Mouse (Mus musculus): Measurements from ENCODE around the gene Sbno2. TPM values are rescaled to one million over a fixed set of nuclear protein-coding genes. Genes with fewer than 3 reads are reported as not detected.

The Sbno2 gene
- total and polyA plus RNA-seq, 3 experiments = 9.7 to 24.2 (median 22.6) TPM

- DNase-seq (ENCODE audit: extremely low read depth) = no peak
- H3K9ac ChIP-seq (ENCODE audit: insufficient read depth, low read depth) = no peak overlapping the region
- no peak overlapping the region for H3K4me2 ChIP-seq (ENCODE audit: insufficient read depth, low read depth, poor library complexity, severe bottlenecking)
- no peak overlapping the region for H3K27ac ChIP-seq (ENCODE audit: insufficient read depth, low read depth)
- H3K27me3 ChIP-seq (replicated peaks) = no peaks in the 10 kb centered on the region
- H3K36me3 ChIP-seq (replicated peaks in 1 of 2; ENCODE audit: control insufficient read depth in 1 of 2, insufficient read depth in 1 of 2, low read length in 1 of 2) = peaks cover 9 to 72% of the 10 kb centered on the region in 2 experiments
- in situ Hi-C loops (cut with MboI; ENCODE audit: low pct_ligation_motif_present, low pct_unique_long_range_greater_than_20kb, low sequenced_read_pairs) (no loop called here), dilution Hi-C loops (cut with MboI; ENCODE audit: extremely low pct_ligation_motif_present, extremely low pct_unique_long_range_greater_than_20kb, low sequenced_read_pairs) (no loop called here)
- TF ChIP-seq PAX5 (IDR thresholded peaks at IDR 0.05; ENCODE audit: low read length) = no peak
- no peak overlapping the region for H3K4me3 ChIP-seq (replicated peaks in 1 of 3; ENCODE audit: low read depth in 2 of 3, low read length in 2 of 3, poor library complexity in 1 of 3)
- peaks cover 19 to 56% of the 10 kb centered on the region in 2 experiments for H3K4me1 ChIP-seq (ENCODE audit: control insufficient read depth in 1 of 2, insufficient read depth in 2 of 2)
- H3K9me3 ChIP-seq (replicated peaks; ENCODE audit: low read length) = no peaks in the 10 kb centered on the region
- H3K79me2 ChIP-seq (replicated peaks; ENCODE audit: control insufficient read depth, extremely low read depth, insufficient read depth, poor library complexity, severe bottlenecking) = peaks cover 42% of the 10 kb centered on the region
Measured at GRCm38 (mm10) chr10:80097275-80097674, 8.1 kb downstream of the Sbno2 start.

- H3K27me3 ChIP-seq (replicated peaks) = no peaks in the 10 kb centered on the region
- TF ChIP-seq HCFC1 (IDR thresholded peaks at IDR 0.05; ENCODE audit: low read depth, low read length) (no peak), RCOR1 (conservative IDR thresholded peaks at IDR 0.05; ENCODE audit: low read depth, low read length) (no peak), ZC3H11A (IDR thresholded peaks at IDR 0.05; ENCODE audit: low read depth, low read length) (no peak)
- DNase-seq (ENCODE audit: extremely low read depth) = no peak
- peaks cover 25% of the 10 kb centered on the region for H3K79me2 ChIP-seq (replicated peaks; ENCODE audit: control insufficient read depth, extremely low read depth, insufficient read depth, poor library complexity, severe bottlenecking)
- H3K4me3 ChIP-seq (replicated peaks in 1 of 3; ENCODE audit: low read depth in 2 of 3, low read length in 2 of 3, poor library complexity in 1 of 3) = no peak overlapping the region
- dilution Hi-C loops (cut with MboI; ENCODE audit: extremely low pct_ligation_motif_present, extremely low pct_unique_long_range_greater_than_20kb, low sequenced_read_pairs) = no loop called here
- peaks cover 15 to 43% of the 10 kb centered on the region in 2 experiments for H3K4me1 ChIP-seq (ENCODE audit: control insufficient read depth in 1 of 2, insufficient read depth in 2 of 2)
- no peak overlapping the region for H3K4me2 ChIP-seq (ENCODE audit: insufficient read depth, low read depth, poor library complexity, severe bottlenecking)
- no peak overlapping the region for H3K27ac ChIP-seq (ENCODE audit: insufficient read depth, low read depth)
- in situ Hi-C loops (cut with MboI; ENCODE audit: low pct_ligation_motif_present, low pct_unique_long_range_greater_than_20kb, low sequenced_read_pairs) = no loop called here
- H3K9me3 ChIP-seq (replicated peaks; ENCODE audit: low read length) = no peaks in the 10 kb centered on the region
- H3K9ac ChIP-seq (ENCODE audit: insufficient read depth, low read depth) = no peak overlapping the region
- H3K36me3 ChIP-seq (replicated peaks in 1 of 2; ENCODE audit: control insufficient read depth in 1 of 2, insufficient read depth in 1 of 2, low read length in 1 of 2) = peaks cover 13 to 82% of the 10 kb centered on the region in 2 experiments
Measured at GRCm38 (mm10) chr10:80095547-80095946, 9.8 kb downstream of the Sbno2 start.

- Histone ChIP-seq H3K4me3 (replicated peaks in 1 of 3; ENCODE audit: low read depth in 2 of 3, low read length in 2 of 3, poor library complexity in 1 of 3) (no peak overlapping the region), H3K36me3 (replicated peaks in 1 of 2; ENCODE audit: control insufficient read depth in 1 of 2, insufficient read depth in 1 of 2, low read length in 1 of 2) (peaks cover 13 to 82% of the 10 kb centered on the region in 2 experiments), H3K4me1 (ENCODE audit: control insufficient read depth in 1 of 2, insufficient read depth in 2 of 2) (peaks cover 9 to 35% of the 10 kb centered on the region in 2 experiments), H3K27me3 (replicated peaks) (no peaks in the 10 kb centered on the region), H3K79me2 (replicated peaks; ENCODE audit: control insufficient read depth, extremely low read depth, insufficient read depth, poor library complexity, severe bottlenecking) (peaks cover 16% of the 10 kb centered on the region; the same call in 1 of the 2 replicates), H3K9ac (ENCODE audit: insufficient read depth, low read depth) (no peak overlapping the region), H3K27ac (ENCODE audit: insufficient read depth, low read depth) (no peak overlapping the region), H3K9me3 (replicated peaks; ENCODE audit: low read length) (no peaks in the 10 kb centered on the region), H3K4me2 (ENCODE audit: insufficient read depth, low read depth, poor library complexity, severe bottlenecking) (no peak overlapping the region)
- in situ Hi-C loops (cut with MboI; ENCODE audit: low pct_ligation_motif_present, low pct_unique_long_range_greater_than_20kb, low sequenced_read_pairs) (no loop called here), dilution Hi-C loops (cut with MboI; ENCODE audit: extremely low pct_ligation_motif_present, extremely low pct_unique_long_range_greater_than_20kb, low sequenced_read_pairs) (no loop called here)
- no peak for DNase-seq (ENCODE audit: extremely low read depth)
- TF ChIP-seq CHD1 (IDR thresholded peaks at IDR 0.05; ENCODE audit: low read depth, low read length) (no peak), JUND (conservative IDR thresholded peaks at IDR 0.05; ENCODE audit: low read depth, low read length) (no peak), E2F4 (IDR thresholded peaks at IDR 0.05; ENCODE audit: insufficient replicate concordance, low read depth, low read length) (no peak), MYC (IDR thresholded peaks at IDR 0.05; ENCODE audit: low read depth, low read length) (no peak), NRF1 (IDR thresholded peaks at IDR 0.05; ENCODE audit: low read depth, low read length) (no peak), USF1 (IDR thresholded peaks at IDR 0.05; ENCODE audit: low read depth, low read length) (no peak), HCFC1 (IDR thresholded peaks at IDR 0.05; ENCODE audit: low read depth, low read length) (no peak), CHD2 (IDR thresholded peaks at IDR 0.05; ENCODE audit: low read length) (no peak), ETS1 (conservative IDR thresholded peaks at IDR 0.05; ENCODE audit: low read depth, low read length) (no peak), MXI1 (IDR thresholded peaks at IDR 0.05; ENCODE audit: low read depth, low read length) (no peak)
Measured at GRCm38 (mm10) chr10:80094684-80095083, 10.7 kb downstream of the Sbno2 start.

Data from CH12.LX (cell line).